Mouse (Mus musculus): Measurements from ENCODE around the gene Dyrk3.

DNA sequence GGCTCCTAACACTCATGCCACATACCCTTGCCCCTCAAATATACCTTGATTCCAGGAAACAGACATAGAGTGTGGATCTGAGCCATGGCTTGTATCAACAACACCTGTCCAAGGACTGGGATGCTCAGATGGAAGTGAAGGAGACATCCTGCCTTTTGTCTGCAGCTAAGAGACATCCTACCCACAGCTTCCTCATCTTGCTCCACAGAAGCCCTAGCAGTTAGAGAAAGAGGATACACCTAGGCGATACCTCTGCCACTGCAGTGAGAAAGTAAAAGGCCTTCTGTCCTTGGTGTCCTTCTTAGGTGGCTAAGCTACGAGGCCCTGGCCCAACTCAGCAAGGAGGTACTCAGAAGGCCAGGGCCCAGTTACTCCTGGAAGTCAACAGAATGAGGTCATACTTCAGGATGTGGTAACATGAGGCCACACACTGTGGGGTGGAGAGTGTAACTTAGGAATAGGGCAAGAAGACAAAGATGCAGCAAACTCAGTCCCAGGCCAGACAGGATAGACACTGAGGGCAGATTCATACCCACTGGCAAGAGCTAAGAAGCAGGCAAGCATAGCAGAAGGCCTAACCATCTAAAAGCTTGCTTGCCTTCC lies 48.5 kb downstream of the Dyrk3 start:
- TF ChIP-seq CTCF (IDR thresholded peaks at IDR 0.05; ENCODE audit: control insufficient read depth, insufficient read depth, low read length) (no peak), POLR2A (IDR thresholded peaks at IDR 0.05; ENCODE audit: borderline replicate concordance, control insufficient read depth, low read depth, low read length) (no peak)
